In genomic region chr12:73394571-73394970, GRCm38 (mm10) we compare ENCODE assay signal across 11 mouse cellular contexts.
"Had no signal": no experiment of that assay in that cellular context is flagged by ENCODE, and none has a peak within 500 bp of the region (broad histone marks: within the 10 kb centered on the region; RNA-seq: fewer than 3 reads in every experiment).

No protein-coding gene starts in this region.

- DNase-seq: kidney, adult 18-20 months; lung, adult 2 months; lung, postnatal 36 days; right cerebral cortex, postnatal 14 days had no signal

- H3K9ac ChIP-seq: limb, embryonic 12.5 days; liver, embryonic 15.5 days; midbrain, embryonic 15.5 days; stomach, embryonic 15.5 days had no signal

- H3K4me2 ChIP-seq: limb, embryonic 12.5 days; liver, embryonic 11.5 days; liver, embryonic 15.5 days; midbrain, embryonic 15.5 days; stomach, embryonic 15.5 days had no signal

- H3K27me3 ChIP-seq: limb, embryonic 12.5 days; liver, embryonic 15.5 days; midbrain, embryonic 15.5 days; stomach, embryonic 15.5 days had no signal

- H3K9me3 ChIP-seq: liver, embryonic 15.5 days; midbrain, embryonic 15.5 days; stomach, embryonic 15.5 days had no signal

- H3K4me3 ChIP-seq: left cerebral cortex, adult 2 months; limb, embryonic 12.5 days; liver, embryonic 15.5 days; midbrain, embryonic 15.5 days; stomach, embryonic 15.5 days had no signal

- H3K36me3 ChIP-seq: limb, embryonic 12.5 days; liver, embryonic 15.5 days; midbrain, embryonic 15.5 days; stomach, embryonic 15.5 days had no signal

- H3K27ac ChIP-seq: left cerebral cortex, adult 2 months; liver, embryonic 15.5 days; midbrain, embryonic 15.5 days; stomach, embryonic 15.5 days had no signal

- ATAC-seq: lung, postnatal 0 days; midbrain, embryonic 15.5 days had no signal

- H3K4me1 ChIP-seq: liver, embryonic 15.5 days; midbrain, embryonic 15.5 days; stomach, embryonic 15.5 days had no signal
